Mouse (Mus musculus) lung, postnatal 0 days (tissue): ENCODE results near the gene Olfr556. TPM values are rescaled to one million over a fixed set of nuclear protein-coding genes. Genes with fewer than 3 reads are reported as not detected.

Source experiments
- ATAC-seq: fragments of 200-750 bp; cut with Nextera tagmentation; 2 replicates; pipeline ENCODE4 v1.8.0; 2017; ENCODE audit warnings: moderate library complexity
- DNase-seq: peaks from one replicate; pipeline ENCODE4 v3.0.0-alpha.2; 2016; ENCODE audit warnings: low spot score
- H3K27ac ChIP-seq: fragments of 300-500 bp; sonication (generic); 2 replicates; pipeline ENCODE4 v1.5.1; 2014; ENCODE audit warnings: antibody characterized with exemption, mild to moderate bottlenecking, low read length, mixed read lengths
- H3K27me3 ChIP-seq: fragments of 300-500 bp; sonication (generic); replicated peaks from 2 replicates; pipeline ENCODE4 v1.6.1; 2014; ENCODE audit warnings: low read length, mixed read lengths; ENCODE audit not compliant: insufficient read depth
- H3K36me3 ChIP-seq: fragments of 300-500 bp; sonication (generic); 2 replicates; pipeline ENCODE4 v1.6.1; 2014; ENCODE audit warnings: low read length, mixed read lengths; ENCODE audit not compliant: insufficient read depth
- H3K4me1 ChIP-seq: fragments of 300-500 bp; sonication (generic); 2 replicates; pipeline ENCODE4 v1.6.1; 2014; ENCODE audit warnings: antibody characterized with exemption, low read depth, low read length, mixed read lengths; ENCODE audit not compliant: insufficient read depth
- H3K4me2 ChIP-seq: fragments of 300-500 bp; sonication (generic); replicated peaks from 2 replicates; pipeline ENCODE4 v1.6.1; 2014; ENCODE audit warnings: low read depth, mild to moderate bottlenecking, low read length, moderate library complexity, mixed read lengths
- H3K4me3 ChIP-seq: fragments of 300-500 bp; sonication (generic); 2 replicates; pipeline ENCODE4 v1.5.1; 2014; ENCODE audit warnings: low read depth, low read length
- H3K9ac ChIP-seq: fragments of 300-500 bp; sonication (generic); replicated peaks from 2 replicates; pipeline ENCODE4 v1.6.1; 2014; ENCODE audit warnings: low read depth, mild to moderate bottlenecking
- H3K9me3 ChIP-seq: fragments of 300-500 bp; sonication (generic); 2 replicates; pipeline ENCODE4 v1.6.1; 2016; ENCODE audit warnings: low read length, mixed read lengths
- CTCF ChIP-seq: IDR thresholded peaks from 2 replicates; pipeline ENCODE4 v1.5.1; 2016; ENCODE audit warnings: antibody characterized with exemption, mild to moderate bottlenecking
- EP300 ChIP-seq: IDR thresholded peaks from 2 replicates; pipeline ENCODE4 v1.6.1; 2016; ENCODE audit warnings: antibody characterized with exemption, mild to moderate bottlenecking, control low read depth
- WGBS: fragments of 180-500 bp; shearing (Covaris S2); extraction: QIAGEN DNeasy Blood & Tissue Kit; methylation state at CpG from one replicate; pipeline ENCODE4 v1.1.7; 2014; 5-methylcytosine and 5-hydroxymethylcytosine counted together
- polyA plus RNA-seq: library from polyadenylated mRNA; unstranded; fragments of >200 nt; fragmentation: Nextera tagmentation; extraction: Ambion mirVana; gene quantifications from 2 replicates; pipeline ENCODE4 v1.2.1, GENCODE M21; 2015

The Olfr556 gene
- polyA plus RNA-seq, 1 experiment from 2014 or later = not detected

- no peak overlapping the region for H3K27ac ChIP-seq
- WGBS = 79% methylated on average over 7 of the region's 7 CpGs
These were observed 33.8 kb downstream of the Olfr556 start for GRCm38 (mm10) chr7:102698461-102698860.

DNA sequence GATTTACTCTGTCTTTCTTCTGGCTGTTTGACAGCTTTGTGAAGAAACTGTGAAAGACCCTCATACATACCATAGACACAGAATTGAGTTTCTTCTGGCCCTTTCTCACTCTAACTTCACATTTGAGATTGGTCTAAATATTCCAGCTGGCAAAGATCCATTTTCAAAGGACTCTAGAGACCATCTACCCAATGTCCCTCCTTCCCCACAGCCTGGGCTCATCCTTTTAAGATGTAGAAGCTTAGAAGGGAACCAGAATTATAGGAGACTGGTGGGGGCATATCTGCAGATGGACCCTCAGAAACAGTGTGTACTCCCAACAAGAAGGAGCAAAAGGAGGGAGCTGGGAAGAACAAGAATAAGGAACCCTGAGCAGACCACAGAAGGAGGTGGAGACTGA, 37.2 kb downstream of the Olfr556 start, which contains the start of gene Olfr558:
Gene Olfr558 (plus strand): TSS at position 301 of the 400 bp plus-strand sequence.
- no peak within 1 kb of the TSS for H3K4me3 ChIP-seq
- no peaks in the 10 kb centered on the region for H3K9me3 ChIP-seq
- no peak within 1 kb of the TSS for H3K9ac ChIP-seq
- H3K4me2 ChIP-seq = no peak within 1 kb of the TSS
- no peaks in the 10 kb centered on the region for H3K4me1 ChIP-seq
- ATAC-seq (no peak), DNase-seq (no peak)
- no peaks in the 10 kb centered on the region for H3K27me3 ChIP-seq
- TF ChIP-seq EP300 (no peak), CTCF (no peak)
- no peaks in the 10 kb centered on the region for H3K36me3 ChIP-seq
- H3K27ac ChIP-seq = no peak within 1 kb of the TSS

More at GRCm38 (mm10) chr7:102698461-102698860, 33.8 kb downstream of the Olfr556 start:
- H3K4me3 ChIP-seq = no peak overlapping the region
- no peaks in the 10 kb centered on the region for H3K4me1 ChIP-seq
- no peak overlapping the region for H3K4me2 ChIP-seq
- no peak for DNase-seq
- no peak for ATAC-seq
- no peaks in the 10 kb centered on the region for H3K27me3 ChIP-seq
- TF ChIP-seq EP300 (no peak), CTCF (no peak)
- H3K9me3 ChIP-seq = no peaks in the 10 kb centered on the region
- H3K9ac ChIP-seq = no peak overlapping the region
- H3K36me3 ChIP-seq = no peaks in the 10 kb centered on the region

- TF ChIP-seq CTCF (no peak), EP300 (no peak)
- no peak within 1 kb of the TSS for H3K4me2 ChIP-seq
- WGBS = 42% methylated on average over 1 of the region's 1 CpGs
- H3K9ac ChIP-seq = no peak within 1 kb of the TSS
- no peaks in the 10 kb centered on the region for H3K4me1 ChIP-seq
- no peaks in the 10 kb centered on the region for H3K36me3 ChIP-seq
- no peak within 1 kb of the TSS for H3K4me3 ChIP-seq
- H3K9me3 ChIP-seq = no peaks in the 10 kb centered on the region
- no peaks in the 10 kb centered on the region for H3K27me3 ChIP-seq
- H3K27ac ChIP-seq = no peak within 1 kb of the TSS
- DNase-seq = no peak
- no peak for ATAC-seq
These were observed 54.3 kb downstream of the Olfr556 start, which contains the start of gene Olfr33 for GRCm38 (mm10) chr7:102718970-102719369. Olfr33 (minus strand) TSS chr7:102719070.

Other genes with a start within 250 kb of the Olfr556 start
- gene Rrm1, start 223.2 kb upstream of the Olfr556 start, polyA plus RNA-seq = 20.7 and 25.2 TPM in 2 replicates
- not detected in 2 replicates for gene Olfr543, start 183.2 kb upstream of the Olfr556 start, polyA plus RNA-seq
- not detected in 2 replicates for gene Olfr544, start 176.6 kb upstream of the Olfr556 start, polyA plus RNA-seq
- not detected in 2 replicates for gene Olfr545, start 165.3 kb upstream of the Olfr556 start, polyA plus RNA-seq
- not detected in 2 replicates for gene Olfr547, start 130.2 kb upstream of the Olfr556 start, polyA plus RNA-seq
- gene Olfr548-ps1, start 124.0 kb upstream of the Olfr556 start, polyA plus RNA-seq = not detected in 2 replicates
- gene Olfr549, start 115.0 kb upstream of the Olfr556 start, polyA plus RNA-seq = not detected in 2 replicates
- 0.76 and 0.80 TPM in 2 replicates for gene Trim21, start 99.4 kb upstream of the Olfr556 start, polyA plus RNA-seq
- 0.21 TPM in 2 replicates for gene Olfr550, start 93.5 kb upstream of the Olfr556 start, polyA plus RNA-seq
- gene Olfr551, start 73.0 kb upstream of the Olfr556 start, polyA plus RNA-seq = not detected in 2 replicates
- not detected in 2 replicates for gene Olfr552, start 67.1 kb upstream of the Olfr556 start, polyA plus RNA-seq
- gene Olfr553, start 46.7 kb upstream of the Olfr556 start, polyA plus RNA-seq = not detected in 2 replicates
- not detected in 2 replicates for gene Olfr554, start 26.5 kb upstream of the Olfr556 start, polyA plus RNA-seq
- gene Olfr555, start 6.1 kb upstream of the Olfr556 start, polyA plus RNA-seq = not detected in 2 replicates
- 11.6 and 13.2 TPM in 2 replicates for gene Trim68, start 22.4 kb downstream of the Olfr556 start, polyA plus RNA-seq
- not detected in 2 replicates for gene Olfr557, start 31.0 kb downstream of the Olfr556 start, polyA plus RNA-seq
- gene Olfr558, start 37.3 kb downstream of the Olfr556 start, polyA plus RNA-seq = 0.13 and 0.16 TPM in 2 replicates
- gene Olfr33, start 54.2 kb downstream of the Olfr556 start, polyA plus RNA-seq = not detected in 2 replicates
- gene Olfr559, start 62.6 kb downstream of the Olfr556 start, polyA plus RNA-seq = not detected in 2 replicates
- not detected in 2 replicates for gene Olfr560, start 94.5 kb downstream of the Olfr556 start, polyA plus RNA-seq
- gene Olfr78, start 94.6 kb downstream of the Olfr556 start, polyA plus RNA-seq = 0.04 and 0.12 TPM in 2 replicates
- not detected in 2 replicates for gene Olfr561, start 106.3 kb downstream of the Olfr556 start, polyA plus RNA-seq
- not detected in 2 replicates for gene Olfr564, start 138.6 kb downstream of the Olfr556 start, polyA plus RNA-seq
- not detected in 2 replicates for gene Olfr566, start 193.9 kb downstream of the Olfr556 start, polyA plus RNA-seq
- not detected in 2 replicates for gene Olfr568, start 212.2 kb downstream of the Olfr556 start, polyA plus RNA-seq
- gene Olfr569, start 226.0 kb downstream of the Olfr556 start, polyA plus RNA-seq = not detected in 2 replicates
- not detected in 2 replicates for gene Olfr570, start 229.7 kb downstream of the Olfr556 start, polyA plus RNA-seq